Mouse (Mus musculus) CH12.LX (cell line): ENCODE results near the gene Ncf2. TPM values are rescaled to one million over a fixed set of nuclear protein-coding genes. Genes with fewer than 3 reads are reported as not detected.

Experiments used
- DNase-seq: peaks from one replicate; pipeline ENCODE4 v3.0.0-alpha.2; 2013; ENCODE audit errors: extremely low read depth
- H3K27ac ChIP-seq: 2 replicates; pipeline ENCODE4 v1.5.1; 2012; ENCODE audit warnings: low read depth, mild to moderate bottlenecking, control low read depth, moderate library complexity; ENCODE audit not compliant: insufficient read depth
- H3K27me3 ChIP-seq: replicated peaks from 2 replicates; pipeline ENCODE3; 2012; ENCODE audit warnings: inconsistent platforms
- H3K36me3 ChIP-seq, 2 experiments: replicated peaks in 1 of 2; 2 replicates each; pipeline versions ENCODE3 to v1.6.1; 2012; ENCODE audit warnings: inconsistent platforms in 1 of 2, low read length in 1 of 2, mild to moderate bottlenecking in 1 of 2, mixed read lengths in 1 of 2, moderate library complexity in 1 of 2; ENCODE audit not compliant: control insufficient read depth in 1 of 2, insufficient read depth in 1 of 2
- H3K4me1 ChIP-seq, 2 experiments: 2 replicates each; pipeline ENCODE4 v1.6.1; 2012; ENCODE audit warnings: inconsistent platforms in 1 of 2, moderate library complexity in 1 of 2; ENCODE audit not compliant: insufficient read depth in 2 of 2, control insufficient read depth in 1 of 2
- H3K4me2 ChIP-seq: 2 replicates; pipeline ENCODE4 v1.6.1; 2012; ENCODE audit warnings: low read depth, mild to moderate bottlenecking, control low read depth; ENCODE audit not compliant: poor library complexity, insufficient read depth, severe bottlenecking
- H3K4me3 ChIP-seq, 3 experiments: fragments of 150-350 bp in 1 of 3; sonication (generic) in 1 of 3; replicated peaks in 1 of 3; 2 replicates each; pipeline versions ENCODE3 to v1.5.1; 2011 to 2012; ENCODE audit warnings: low read depth in 2 of 3, low read length in 2 of 3, mild to moderate bottlenecking in 2 of 3, moderate library complexity in 2 of 3, control low read depth in 1 of 3, improper control_type of control experiment in 1 of 3, inconsistent platforms in 1 of 3, mixed read lengths in 1 of 3; ENCODE audit not compliant: poor library complexity in 1 of 3
- H3K79me2 ChIP-seq: replicated peaks from 2 replicates; pipeline ENCODE4 v1.6.1; 2012; ENCODE audit warnings: mild to moderate bottlenecking, moderate library complexity; ENCODE audit not compliant: control insufficient read depth, poor library complexity, insufficient read depth, severe bottlenecking; ENCODE audit errors: extremely low read depth
- H3K9ac ChIP-seq: 2 replicates; pipeline ENCODE4 v1.6.1; 2012; ENCODE audit warnings: low read depth, mild to moderate bottlenecking, control low read depth, moderate library complexity; ENCODE audit not compliant: insufficient read depth
- H3K9me3 ChIP-seq: replicated peaks from 2 replicates; pipeline ENCODE3; 2012; ENCODE audit warnings: low read length, inconsistent platforms, mixed read lengths
- CHD1 ChIP-seq: IDR thresholded peaks from 2 replicates; pipeline ENCODE4 v1.6.1; 2012; ENCODE audit warnings: low read depth, low read length, improper control_type of control experiment, inconsistent platforms
- CHD2 ChIP-seq: IDR thresholded peaks from 2 replicates; pipeline ENCODE4 v1.6.1; 2011; ENCODE audit warnings: low read length, improper control_type of control experiment
- ELF1 ChIP-seq: IDR thresholded peaks from 2 replicates; pipeline ENCODE4 v1.6.1; 2014; ENCODE audit warnings: low read depth, mild to moderate bottlenecking, inconsistent platforms, low read length, improper control_type of control experiment
- GABPA ChIP-seq: IDR thresholded peaks from 2 replicates; pipeline ENCODE4 v1.6.1; 2012; ENCODE audit warnings: low read depth, low read length, improper control_type of control experiment, inconsistent platforms; ENCODE audit not compliant: insufficient replicate concordance
- HCFC1 ChIP-seq: IDR thresholded peaks from 2 replicates; pipeline ENCODE4 v1.6.1; 2012; ENCODE audit warnings: low read depth, mild to moderate bottlenecking, inconsistent platforms, low read length, improper control_type of control experiment
- JUND ChIP-seq: conservative IDR thresholded peaks from 2 replicates; pipeline ENCODE4 v1.6.1; 2011; ENCODE audit warnings: low read depth, low read length, improper control_type of control experiment
- KAT2A ChIP-seq: IDR thresholded peaks from 2 replicates; pipeline ENCODE4 v1.6.1; 2012; ENCODE audit warnings: low read length, improper control_type of control experiment, inconsistent platforms; ENCODE audit not compliant: insufficient replicate concordance
- MYC ChIP-seq: IDR thresholded peaks from 2 replicates; pipeline ENCODE4 v1.6.1; 2011; ENCODE audit warnings: low read depth, mild to moderate bottlenecking, improper control_type of control experiment, low read length
- NELFE ChIP-seq: IDR thresholded peaks from 2 replicates; pipeline ENCODE4 v1.6.1; 2011; ENCODE audit warnings: low read depth, low read length, improper control_type of control experiment
- NRF1 ChIP-seq: IDR thresholded peaks from 2 replicates; pipeline ENCODE4 v1.6.1; 2014; ENCODE audit warnings: low read depth, mild to moderate bottlenecking, inconsistent platforms, low read length, improper control_type of control experiment, moderate library complexity
- PAX5 ChIP-seq: IDR thresholded peaks from 2 replicates; pipeline ENCODE4 v1.6.1; 2012; ENCODE audit warnings: low read length, inconsistent platforms, mixed read lengths
- POLR2A ChIP-seq: IDR thresholded peaks from 2 replicates; pipeline ENCODE4 v1.6.1; 2011; ENCODE audit warnings: low read depth, mild to moderate bottlenecking, improper control_type of control experiment, low read length
- RCOR1 ChIP-seq: conservative IDR thresholded peaks from 2 replicates; pipeline ENCODE4 v1.6.1; 2012; ENCODE audit warnings: low read depth, mild to moderate bottlenecking, inconsistent platforms, low read length, improper control_type of control experiment
- SIN3A ChIP-seq: IDR thresholded peaks from 2 replicates; pipeline ENCODE4 v1.6.1; 2012; ENCODE audit warnings: low read length, improper control_type of control experiment, inconsistent platforms
- SMC3 ChIP-seq: IDR thresholded peaks from 2 replicates; pipeline ENCODE4 v1.6.1; 2011; ENCODE audit warnings: low read depth, low read length, improper control_type of control experiment
- TBP ChIP-seq: conservative IDR thresholded peaks from 2 replicates; pipeline ENCODE4 v1.6.1; 2011; ENCODE audit warnings: low read depth, low read length, improper control_type of control experiment
- ZNF384 ChIP-seq: IDR thresholded peaks from 2 replicates; pipeline ENCODE4 v1.6.1; 2012; ENCODE audit warnings: low read depth, low read length, improper control_type of control experiment, inconsistent platforms
- dilution Hi-C: fragments of 300-500 bp; cut with MboI; formaldehyde crosslinking; loops from 2 replicates; pipeline ENCODE4 v1.14.3; 2020; ENCODE audit warnings: low sequenced_read_pairs; ENCODE audit not compliant: extremely low pct_unique_long_range_greater_than_20kb, extremely low pct_ligation_motif_present
- in situ Hi-C: fragments of 300-500 bp; cut with MboI; formaldehyde crosslinking; loops from 3 replicates; pipeline ENCODE4 v1.14.3; 2019; ENCODE audit warnings: low sequenced_read_pairs, low pct_ligation_motif_present, low pct_unique_long_range_greater_than_20kb, mixed read lengths
- polyA plus RNA-seq: library from polyadenylated mRNA; unstranded; fragments of >175 nt; gene quantifications from 2 replicates; pipeline ENCODE4 v1.2.1, GENCODE M21; 2012; ENCODE audit warnings: low read depth; ENCODE audit not compliant: insufficient read length
- total RNA-seq, 2 experiments: library from RNA; depleted of rRNA; stranded (reverse); fragments of 300-350 nt in 1 of 2; fragments of >200 nt in 1 of 2; gene quantifications; 2 replicates each; pipeline ENCODE4 v1.2.3; 2012 to 2014

Gene Ncf2
- total and polyA plus RNA-seq, 3 experiments: 82.6 to 89.9 (median 89.2) TPM

DNA sequence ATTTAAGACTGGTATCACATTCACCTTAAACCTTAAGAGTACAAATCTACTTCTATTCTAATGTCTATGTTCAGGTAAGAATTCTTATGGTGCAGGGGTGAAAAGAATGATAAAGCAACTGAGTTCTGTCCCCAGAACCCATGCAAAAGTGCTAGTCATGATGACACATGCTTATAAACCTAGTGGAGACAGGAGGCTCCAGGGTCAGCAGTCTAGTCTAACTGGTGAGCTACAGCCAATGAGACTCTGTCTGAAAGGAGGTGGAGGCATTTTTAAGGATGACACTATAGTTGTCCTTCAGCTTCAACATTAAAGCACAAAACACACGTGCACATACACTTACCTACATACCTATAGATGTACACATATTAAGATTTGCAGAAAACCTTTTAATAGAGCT lies 44.6 kb downstream of the Ncf2 start:
- H3K4me2 ChIP-seq: no peak overlapping the region
- no peak for DNase-seq
- H3K4me3 ChIP-seq: no peak overlapping the region
- peaks cover 5% of the 10 kb centered on the region; the same call in 1 of the 2 replicates for H3K79me2 ChIP-seq
- no peak overlapping the region for H3K27ac ChIP-seq
- dilution Hi-C loops: no loop called here
- in situ Hi-C loops: no loop called here
- H3K4me1 ChIP-seq: peaks cover 6 to 47% of the 10 kb centered on the region in 2 experiments; a peak in 3 of 4 replicates
- TF ChIP-seq ELF1 (no peak), SMC3 (no peak), ZNF384 (no peak), CHD2 (no peak), JUND (no peak), NRF1 (no peak), HCFC1 (no peak), RCOR1 (no peak), MYC (no peak), GABPA (no peak), NELFE (no peak), SIN3A (no peak)
- H3K9ac ChIP-seq: no peak overlapping the region
- peaks cover 46 to 80% of the 10 kb centered on the region in 2 experiments for H3K36me3 ChIP-seq
- no peaks in the 10 kb centered on the region for H3K27me3 ChIP-seq
- no peaks in the 10 kb centered on the region for H3K9me3 ChIP-seq

DNA sequence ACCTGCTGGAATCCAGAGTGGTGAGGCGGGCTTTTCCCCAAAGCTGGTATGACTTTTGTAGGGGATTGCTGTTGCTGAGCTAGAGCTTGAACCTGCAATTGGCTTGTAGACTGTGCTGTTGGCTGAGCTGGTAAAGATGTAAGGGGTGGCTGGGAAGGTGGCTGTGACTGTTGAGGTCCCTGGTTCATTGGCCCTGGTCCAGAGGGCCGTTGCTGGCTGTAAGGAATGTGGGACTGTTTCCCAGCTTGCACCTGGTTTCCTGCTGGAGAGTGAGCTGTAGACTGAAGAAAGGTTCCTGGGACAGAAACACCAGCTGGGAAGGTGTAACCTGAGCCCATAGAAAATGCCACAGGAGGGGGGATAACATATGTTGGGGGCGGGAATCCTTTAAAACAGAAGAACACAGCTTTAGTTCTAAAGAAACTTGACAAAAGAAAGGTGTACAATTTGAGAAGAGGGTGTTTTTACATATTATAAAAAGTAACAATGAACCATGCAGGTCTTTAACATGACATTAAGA lies 45.3 kb downstream of the Ncf2 start:
- Histone ChIP-seq H3K4me2 (no peak overlapping the region), H3K27ac (no peak overlapping the region), H3K9ac (no peak overlapping the region), H3K36me3 (peaks cover 44 to 77% of the 10 kb centered on the region in 2 experiments), H3K4me1 (peaks cover 3 to 40% of the 10 kb centered on the region in 2 experiments; a peak in 3 of 4 replicates), H3K27me3 (no peaks in the 10 kb centered on the region), H3K79me2 (0 out of 2 replicates have a peak, but pooled peaks cover 2% of the 10 kb centered on the region), H3K9me3 (no peaks in the 10 kb centered on the region), H3K4me3 (no peak overlapping the region)
- TF ChIP-seq CHD1 (no peak), TBP (no peak), KAT2A (no peak), PAX5 (no peak), MYC (no peak), HCFC1 (no peak), POLR2A (no peak)
- no peak for DNase-seq
- dilution Hi-C loops: no loop called here
- in situ Hi-C loops: no loop called here
